Mouse (Mus musculus) layer of hippocampus, adult 9-11 months (tissue): ENCODE data around the gene Slc13a3.
A peak's percentile ranks its signal among the peaks of the same experiment; 100 is the strongest.

ENCODE experiments used
- DNase-seq: peaks from one replicate; pipeline ENCODE4 v3.0.0; 2022

Slc13a3 gene

GRCm38 (mm10) chr2:165360861-165361260 lies 112.2 kb downstream of the Slc13a3 start:
- DNase-seq: peak; percentile 39
